8 mouse cellular contexts compared by ENCODE assay signal in genomic region chr5:136881380-136882009, GRCm38 (mm10). TPM values are rescaled to one million over a fixed set of nuclear protein-coding genes. Genes with fewer than 3 reads are reported as not detected.
DNase-seq lines count a peak whose midpoint lies in the region; ATAC-seq and TF ChIP-seq lines count a peak whose summit lies in the region.

No protein-coding gene starts in this region.

- H3K4me3 ChIP-seq in embryonic facial prominence, embryonic 11.5 days (ENCODE audit: low read depth, low read length), result peak overlapping the region; percentile 90
- peak overlapping the region; percentile 21 for H3K4me3 ChIP-seq in heart, adult 2 months
- peak overlapping the region; percentile 92 for H3K4me3 ChIP-seq in limb, embryonic 12.5 days (replicated peaks)
- peak overlapping the region; percentile 53 for H3K4me3 ChIP-seq in midbrain, embryonic 15.5 days

- no peak for TF ChIP-seq EP300 in heart, adult 2 months (IDR thresholded peaks at IDR 0.05; ENCODE audit: insufficient read depth, low read depth, low read length)

- no peak; the same call in none of the 2 replicates for TF ChIP-seq CTCF in heart, adult 2 months (IDR thresholded peaks at IDR 0.05)

- DNase-seq in cerebellum, adult 11 months, result peak; percentile 47
- peak; percentile 95 for DNase-seq in embryonic facial prominence, embryonic 11.5 days (ENCODE audit: low spot score)
- DNase-seq in heart, adult 2 months, result peak; percentile 70 to 86
- DNase-seq in kidney, adult 8-10 months, result peak; percentile 40 to 80
- peak; percentile 66 to 88 for DNase-seq in spleen, postnatal 10 days (ENCODE audit: low spot score in 2 of 2)

- intact Hi-C loops in heart, adult 2 months (cut with DNase I), result loop anchor here (1.0 kb wide), 2 partner anchors 41 to 90 kb away; no protein-coding TSS in a partner anchor

- no peak for TF ChIP-seq POLR2A in heart, adult 2 months (IDR thresholded peaks at IDR 0.05; ENCODE audit: insufficient read depth, low read depth, low read length)

- 1% methylated on average over 36 of the region's 39 CpGs for WGBS in embryonic facial prominence, embryonic 11.5 days
- WGBS in heart, adult 2 months, result 4% methylated on average over 37 of the region's 39 CpGs
- WGBS in limb, embryonic 12.5 days, result 4% methylated on average over 39 of the region's 39 CpGs
- 5% methylated on average over 39 of the region's 39 CpGs for WGBS in midbrain, embryonic 15.5 days

- no peak for ATAC-seq in cerebellum, adult (ENCODE audit: insufficient number of reproducible peaks, low FRiP score, low TSS enrichment)
- peak; percentile 68; the same call in 1 of the 2 replicates for ATAC-seq in embryonic facial prominence, embryonic 11.5 days (replicated peaks; ENCODE audit: insufficient number of reproducible peaks, low FRiP score, low TSS enrichment, low read depth)
- ATAC-seq in limb, embryonic 12.5 days (ENCODE audit: insufficient number of reproducible peaks, insufficient read depth, low FRiP score, low TSS enrichment, low read depth), result peak; percentile 44; the same call in 1 of the 2 replicates
- ATAC-seq in midbrain, embryonic 15.5 days (replicated peaks), result no peak; the same call in 1 of the 2 replicates

- peaks cover 4% of the 10 kb centered on the region; the same call in 1 of the 2 replicates for H3K4me1 ChIP-seq in embryonic facial prominence, embryonic 11.5 days (ENCODE audit: control insufficient read depth, insufficient read depth, low read length)
- no peaks in the 10 kb centered on the region for H3K4me1 ChIP-seq in heart, adult 2 months (ENCODE audit: control insufficient read depth, insufficient read depth, low read length)
- H3K4me1 ChIP-seq in limb, embryonic 12.5 days (replicated peaks), result peaks cover 20% of the 10 kb centered on the region
- H3K4me1 ChIP-seq in midbrain, embryonic 15.5 days, result peaks cover 18% of the 10 kb centered on the region

- H3K27me3 ChIP-seq in embryonic facial prominence, embryonic 11.5 days (ENCODE audit: control insufficient read depth, insufficient read depth, low read length), result no peaks in the 10 kb centered on the region
- H3K27me3 ChIP-seq in heart, adult 2 months (ENCODE audit: control insufficient read depth, insufficient read depth, low read length), result peaks cover 7% of the 10 kb centered on the region
- no peaks in the 10 kb centered on the region; the same call in 1 of the 2 replicates for H3K27me3 ChIP-seq in limb, embryonic 12.5 days
- peaks cover 33% of the 10 kb centered on the region for H3K27me3 ChIP-seq in midbrain, embryonic 15.5 days (replicated peaks)

- H3K27ac ChIP-seq in embryonic facial prominence, embryonic 11.5 days (replicated peaks; ENCODE audit: low read depth, low read length), result peak overlapping the region; percentile 87
- H3K27ac ChIP-seq in heart, adult 2 months, result no peak overlapping the region
- peak overlapping the region; percentile 90 for H3K27ac ChIP-seq in limb, embryonic 12.5 days
- no peak overlapping the region for H3K27ac ChIP-seq in midbrain, embryonic 15.5 days

- H3K79me2 ChIP-seq in heart, adult 2 months (replicated peaks; ENCODE audit: control insufficient read depth, insufficient read depth, low read length), result no peaks in the 10 kb centered on the region

- peak overlapping the region; percentile 54 for H3K4me2 ChIP-seq in embryonic facial prominence, embryonic 11.5 days (ENCODE audit: low read depth, low read length)
- H3K4me2 ChIP-seq in limb, embryonic 12.5 days, result peak overlapping the region; percentile 76
- peak overlapping the region; percentile 63 for H3K4me2 ChIP-seq in midbrain, embryonic 15.5 days

- no peaks in the 10 kb centered on the region for H3K36me3 ChIP-seq in embryonic facial prominence, embryonic 11.5 days (replicated peaks; ENCODE audit: control insufficient read depth, insufficient read depth, low read depth, low read length)
- no peaks in the 10 kb centered on the region for H3K36me3 ChIP-seq in heart, adult 2 months (ENCODE audit: control insufficient read depth, insufficient read depth, low read length)
- peaks cover 30% of the 10 kb centered on the region for H3K36me3 ChIP-seq in limb, embryonic 12.5 days
- H3K36me3 ChIP-seq in midbrain, embryonic 15.5 days (replicated peaks), result no peaks in the 10 kb centered on the region

- H3K9ac ChIP-seq in embryonic facial prominence, embryonic 11.5 days (replicated peaks; ENCODE audit: low read length), result peak overlapping the region; percentile 95
- H3K9ac ChIP-seq in heart, adult 2 months (ENCODE audit: low read depth, low read length), result peak overlapping the region; percentile 48; the same call in 1 of the 2 replicates
- H3K9ac ChIP-seq in limb, embryonic 12.5 days (replicated peaks), result peak overlapping the region; percentile 92
- peak overlapping the region; percentile 20 for H3K9ac ChIP-seq in midbrain, embryonic 15.5 days

- no peaks in the 10 kb centered on the region for H3K9me3 ChIP-seq in embryonic facial prominence, embryonic 11.5 days (replicated peaks; ENCODE audit: control insufficient read depth, low read length)
- no peaks in the 10 kb centered on the region for H3K9me3 ChIP-seq in limb, embryonic 12.5 days
- no peaks in the 10 kb centered on the region for H3K9me3 ChIP-seq in midbrain, embryonic 15.5 days

RNA-seq across cellular contexts. Expression of gene Col26a1, which starts 1.5 kb away (rescaled TPM):
- polyA plus RNA-seq in embryonic facial prominence, embryonic 11.5 days (2014; fragmentation: Nextera tagmentation; extraction: Ambion mirVana), result 63.0 and 67.1 TPM in 2 replicates
- under 1 TPM; 0.26 to 0.32 TPM for total RNA-seq in heart, adult 2 months (2021)
- 0.61 and 1.3 TPM in 2 replicates for polyA plus RNA-seq in heart, adult 2 months (2012; rRNA removed)
- 145 and 155 TPM in 2 replicates for polyA plus RNA-seq in limb, embryonic 12.5 days (2016; fragmentation: Nextera tagmentation; extraction: Ambion mirVana)
- 31.6 and 34.3 TPM in 2 replicates for polyA plus RNA-seq in midbrain, embryonic 15.5 days (2015; fragmentation: Nextera tagmentation; extraction: Ambion mirVana)

RNA-seq across cellular contexts. Expression of gene Ift22, which starts 26.5 kb away (rescaled TPM):
- polyA plus RNA-seq in embryonic facial prominence, embryonic 11.5 days (2014; fragmentation: Nextera tagmentation; extraction: Ambion mirVana), result 72.5 and 83.4 TPM in 2 replicates
- 10 to 100 TPM in 1 of 2 experiments, 1 to 10 TPM in 1; 8.7 to 10.9 TPM for total RNA-seq in heart, adult 2 months (2021)
- polyA plus RNA-seq in heart, adult 2 months (2012; rRNA removed), result 7.2 and 7.8 TPM in 2 replicates
- polyA plus RNA-seq in limb, embryonic 12.5 days (2016; fragmentation: Nextera tagmentation; extraction: Ambion mirVana), result 65.7 and 69.8 TPM in 2 replicates
- polyA plus RNA-seq in midbrain, embryonic 15.5 days (2015; fragmentation: Nextera tagmentation; extraction: Ambion mirVana), result 125 and 132 TPM in 2 replicates

Comparison
In these comparisons a context has a peak if more than half of its experiments do, and no peak if none do; other contexts are left out.
1. ATAC-seq: peak in embryonic facial prominence, embryonic 11.5 days (single experiment) and limb, embryonic 12.5 days (single experiment); none in cerebellum, adult (single experiment) and midbrain, embryonic 15.5 days (single experiment).
2. H3K27ac ChIP-seq: peak in embryonic facial prominence, embryonic 11.5 days (single experiment) and limb, embryonic 12.5 days (single experiment); none in heart, adult 2 months (single experiment) and midbrain, embryonic 15.5 days (single experiment).
3. H3K4me3 ChIP-seq: peak in every context shown above with its lines; median percentile 92 in limb, embryonic 12.5 days; 90 in embryonic facial prominence, embryonic 11.5 days; 53 in midbrain, embryonic 15.5 days; 21 in heart, adult 2 months.
4. H3K9ac ChIP-seq: peak in every context shown above with its lines; median percentile 95 in embryonic facial prominence, embryonic 11.5 days; 92 in limb, embryonic 12.5 days; 48 in heart, adult 2 months; 20 in midbrain, embryonic 15.5 days.
5. RNA of gene Col26a1, which starts 1.5 kb away (polyA plus RNA-seq): 145 to 155 TPM in limb, embryonic 12.5 days, 63.0 to 67.1 TPM in embryonic facial prominence, embryonic 11.5 days and 31.6 to 34.3 TPM in midbrain, embryonic 15.5 days; 0.61 to 1.3 TPM in heart, adult 2 months; every median in the first group is over 10 times any median in the second.
6. Peak in every context shown above with its lines, with median percentiles within 50 percentile points of each other: DNase-seq and H3K4me2 ChIP-seq.